Comparison of ENCODE assay signal across 8 mouse cellular contexts in genomic region chr9:62980777-62981202, GRCm38 (mm10). TPM values are rescaled to one million over a fixed set of nuclear protein-coding genes. Genes with fewer than 3 reads are reported as not detected.
A peak's percentile ranks its signal among the peaks of the same experiment; 100 is the strongest.
DNase-seq lines count a peak whose midpoint lies in the region; ATAC-seq and TF ChIP-seq lines count a peak whose summit lies in the region.

No protein-coding gene starts in this region.

- H3K4me2 ChIP-seq in CH12.LX (ENCODE audit: insufficient read depth, low read depth, poor library complexity, severe bottlenecking) = peak overlapping the region; percentile 90
- H3K4me2 ChIP-seq in forebrain, embryonic 11.5 days (ENCODE audit: low read depth, low read length, severe bottlenecking) = peak overlapping the region; percentile 80
- peak overlapping the region; percentile 79 for H3K4me2 ChIP-seq in heart, embryonic 16.5 days (ENCODE audit: low read depth, low read length)
- H3K4me2 ChIP-seq in liver, embryonic 15.5 days = peak overlapping the region; percentile 93
- peak overlapping the region; percentile 80 for H3K4me2 ChIP-seq in neural tube, embryonic 12.5 days (replicated peaks)

- TF ChIP-seq CTCF in CH12.LX (conservative IDR thresholded peaks at IDR 0.05 in 1 of 2, IDR thresholded peaks at IDR 0.05 in 1 of 2; ENCODE audit: low read depth in 2 of 2, low read length in 2 of 2) = no peak

- peak; percentile 25; the same call in 1 of the 2 replicates for TF ChIP-seq RAD21 in CH12.LX (IDR thresholded peaks at IDR 0.05; ENCODE audit: low read depth, low read length)

- DNase-seq in CH12.LX (ENCODE audit: extremely low read depth) = peak; percentile 94
- DNase-seq in c-Kit-positive CD71-positive TER-119-negative erythroid progenitor cells, embryonic 14.5 days (ENCODE audit: low read depth) = peak; percentile 86
- DNase-seq in forebrain, embryonic 11.5 days (ENCODE audit: low spot score) = peak; percentile 100
- DNase-seq in kidney, postnatal 36 days = peak; percentile 97 to 99
- peak; percentile 91 for DNase-seq in telencephalon, adult 2 months (ENCODE audit: low read depth, low spot score)

- peaks cover 0 to 34% of the 10 kb centered on the region in 2 experiments; a peak in 2 of 4 replicates for H3K4me1 ChIP-seq in CH12.LX (ENCODE audit: control insufficient read depth in 1 of 2, insufficient read depth in 2 of 2)
- no peaks in the 10 kb centered on the region; the same call in 1 of the 2 replicates for H3K4me1 ChIP-seq in forebrain, embryonic 11.5 days (replicated peaks; ENCODE audit: control insufficient read depth, insufficient read depth, low read length)
- H3K4me1 ChIP-seq in heart, embryonic 16.5 days (ENCODE audit: control insufficient read depth, insufficient read depth, low read length) = peaks cover 6% of the 10 kb centered on the region
- peaks cover 36% of the 10 kb centered on the region for H3K4me1 ChIP-seq in liver, embryonic 15.5 days (replicated peaks)
- peaks cover 6% of the 10 kb centered on the region for H3K4me1 ChIP-seq in neural tube, embryonic 12.5 days

- H3K9ac ChIP-seq in CH12.LX (ENCODE audit: insufficient read depth, low read depth) = peak overlapping the region; percentile 97
- H3K9ac ChIP-seq in forebrain, embryonic 11.5 days (ENCODE audit: low read length) = peak overlapping the region; percentile 82
- H3K9ac ChIP-seq in heart, embryonic 16.5 days (ENCODE audit: low read length) = peak overlapping the region; percentile 97
- peak overlapping the region; percentile 99 for H3K9ac ChIP-seq in liver, embryonic 15.5 days
- H3K9ac ChIP-seq in neural tube, embryonic 12.5 days = peak overlapping the region; percentile 86

- H3K27ac ChIP-seq in CH12.LX (ENCODE audit: insufficient read depth, low read depth) = peak overlapping the region; percentile 67; the same call in 1 of the 2 replicates
- peak overlapping the region; percentile 95 for H3K27ac ChIP-seq in forebrain, embryonic 11.5 days (ENCODE audit: low read depth, low read length)
- peak overlapping the region; percentile 97 for H3K27ac ChIP-seq in heart, embryonic 16.5 days (ENCODE audit: low read length)
- H3K27ac ChIP-seq in liver, embryonic 15.5 days (replicated peaks) = peak overlapping the region; percentile 93
- peak overlapping the region; percentile 97 for H3K27ac ChIP-seq in neural tube, embryonic 12.5 days

- H3K4me3 ChIP-seq in CH12.LX (replicated peaks in 1 of 3; ENCODE audit: low read depth in 2 of 3, low read length in 2 of 3, poor library complexity in 1 of 3) = peak overlapping the region; percentile 79 to 81 (median 81)
- peak overlapping the region; percentile 87 for H3K4me3 ChIP-seq in forebrain, embryonic 11.5 days (ENCODE audit: low read depth, low read length)
- H3K4me3 ChIP-seq in heart, embryonic 16.5 days (ENCODE audit: low read length) = peak overlapping the region; percentile 93
- peak overlapping the region; percentile 99 for H3K4me3 ChIP-seq in liver, embryonic 15.5 days (replicated peaks)
- peak overlapping the region; percentile 91 for H3K4me3 ChIP-seq in neural tube, embryonic 12.5 days

- in situ Hi-C loops in CH12.LX (cut with MboI; ENCODE audit: low pct_ligation_motif_present, low pct_unique_long_range_greater_than_20kb, low sequenced_read_pairs) = no loop called here

- H3K79me2 ChIP-seq in CH12.LX (replicated peaks; ENCODE audit: control insufficient read depth, extremely low read depth, insufficient read depth, poor library complexity, severe bottlenecking) = peaks cover 34% of the 10 kb centered on the region

- dilution Hi-C loops in CH12.LX (cut with MboI; ENCODE audit: extremely low pct_ligation_motif_present, extremely low pct_unique_long_range_greater_than_20kb, low sequenced_read_pairs) = no loop called here

- no peaks in the 10 kb centered on the region for H3K36me3 ChIP-seq in CH12.LX (replicated peaks in 1 of 2; ENCODE audit: control insufficient read depth in 1 of 2, insufficient read depth in 1 of 2, low read length in 1 of 2)
- H3K36me3 ChIP-seq in forebrain, embryonic 11.5 days (ENCODE audit: control insufficient read depth, insufficient read depth, low read length) = no peaks in the 10 kb centered on the region
- H3K36me3 ChIP-seq in heart, embryonic 16.5 days (ENCODE audit: control insufficient read depth, insufficient read depth) = no peaks in the 10 kb centered on the region
- H3K36me3 ChIP-seq in liver, embryonic 15.5 days (replicated peaks) = no peaks in the 10 kb centered on the region; the same call in 1 of the 2 replicates
- H3K36me3 ChIP-seq in neural tube, embryonic 12.5 days = no peaks in the 10 kb centered on the region

- H3K9me3 ChIP-seq in CH12.LX (replicated peaks; ENCODE audit: low read length) = no peaks in the 10 kb centered on the region
- no peaks in the 10 kb centered on the region for H3K9me3 ChIP-seq in forebrain, embryonic 11.5 days (ENCODE audit: control insufficient read depth, low read length)
- H3K9me3 ChIP-seq in heart, embryonic 16.5 days (replicated peaks; ENCODE audit: control insufficient read depth, low read length) = no peaks in the 10 kb centered on the region; the same call in 1 of the 2 replicates
- H3K9me3 ChIP-seq in liver, embryonic 15.5 days (replicated peaks) = no peaks in the 10 kb centered on the region
- no peaks in the 10 kb centered on the region for H3K9me3 ChIP-seq in neural tube, embryonic 12.5 days

- under 1% methylated on average over 38 of the region's 38 CpGs for WGBS in forebrain, embryonic 11.5 days
- WGBS in heart, embryonic 16.5 days = under 1% methylated on average over 38 of the region's 38 CpGs
- 0% methylated on average over 38 of the region's 38 CpGs for WGBS in liver, embryonic 15.5 days (ENCODE audit: insufficient replicate concordance)
- WGBS in neural tube, embryonic 12.5 days = under 1% methylated on average over 38 of the region's 38 CpGs

- no peaks in the 10 kb centered on the region for H3K27me3 ChIP-seq in CH12.LX (replicated peaks)
- no peaks in the 10 kb centered on the region for H3K27me3 ChIP-seq in forebrain, embryonic 11.5 days (ENCODE audit: control insufficient read depth, insufficient read depth, low read length)
- no peaks in the 10 kb centered on the region for H3K27me3 ChIP-seq in heart, embryonic 16.5 days (ENCODE audit: control insufficient read depth, insufficient read depth, low read length)
- no peaks in the 10 kb centered on the region for H3K27me3 ChIP-seq in liver, embryonic 15.5 days
- H3K27me3 ChIP-seq in neural tube, embryonic 12.5 days (replicated peaks) = no peaks in the 10 kb centered on the region

- TF ChIP-seq POLR2A in CH12.LX (IDR thresholded peaks at IDR 0.05; ENCODE audit: low read depth, low read length) = peak; percentile 87

- no peak for TF ChIP-seq EP300 in CH12.LX (IDR thresholded peaks at IDR 0.05; ENCODE audit: low read length)

- peak; percentile 94 for ATAC-seq in forebrain, embryonic 11.5 days (replicated peaks; ENCODE audit: low FRiP score)
- peak; percentile 97 for ATAC-seq in heart, embryonic 16.5 days (replicated peaks; ENCODE audit: extremely low read depth, insufficient read depth, low FRiP score)
- peak; percentile 94 for ATAC-seq in liver, embryonic 15.5 days (ENCODE audit: insufficient read depth)
- ATAC-seq in neural tube, embryonic 12.5 days (ENCODE audit: low FRiP score, low read depth) = peak; percentile 94

TF ChIP-seq in CH12.LX, 34 proteins besides CTCF, POLR2A, EP300 and RAD21 (continues in another document):
- TF ChIP-seq GABPA (IDR thresholded peaks at IDR 0.05; ENCODE audit: insufficient replicate concordance, low read depth, low read length) = no peak
- no peak for TF ChIP-seq MYC (IDR thresholded peaks at IDR 0.05; ENCODE audit: low read depth, low read length)
- peak; percentile 86 for TF ChIP-seq NRF1 (IDR thresholded peaks at IDR 0.05; ENCODE audit: low read depth, low read length)
- no peak for TF ChIP-seq JUND (conservative IDR thresholded peaks at IDR 0.05; ENCODE audit: low read depth, low read length)
- TF ChIP-seq MEF2A (IDR thresholded peaks at IDR 0.05; ENCODE audit: borderline replicate concordance, low read depth, low read length) = 0 out of 2 replicates have a peak, but pooled peaks have one; percentile 45
- TF ChIP-seq SMC3 (IDR thresholded peaks at IDR 0.05; ENCODE audit: low read depth, low read length) = peak; percentile 28
- no peak for TF ChIP-seq USF2 (conservative IDR thresholded peaks at IDR 0.05; ENCODE audit: low read depth, low read length)
- TF ChIP-seq ZC3H11A (IDR thresholded peaks at IDR 0.05; ENCODE audit: low read depth, low read length) = no peak
- TF ChIP-seq MAX (IDR thresholded peaks at IDR 0.05; ENCODE audit: low read length) = 0 out of 2 replicates have a peak, but pooled peaks have one; percentile 43
- TF ChIP-seq IRF4 (IDR thresholded peaks at IDR 0.05; ENCODE audit: low read depth, low read length) = peak; percentile 68
- TF ChIP-seq MXI1 (IDR thresholded peaks at IDR 0.05; ENCODE audit: low read depth, low read length) = peak; percentile 66; the same call in 1 of the 2 replicates
- TF ChIP-seq BHLHE40 (IDR thresholded peaks at IDR 0.05; ENCODE audit: low read depth, low read length) = peak; percentile 73
- peak; percentile 80; the same call in 1 of the 2 replicates for TF ChIP-seq TCF12 (IDR thresholded peaks at IDR 0.05; ENCODE audit: low read depth, low read length)
- peak; percentile 43; the same call in 1 of the 2 replicates for TF ChIP-seq ETS1 (conservative IDR thresholded peaks at IDR 0.05; ENCODE audit: low read depth, low read length)
- TF ChIP-seq HCFC1 (IDR thresholded peaks at IDR 0.05; ENCODE audit: low read depth, low read length) = peak; percentile 51
- TF ChIP-seq E2F4 (IDR thresholded peaks at IDR 0.05; ENCODE audit: insufficient replicate concordance, low read depth, low read length) = peak; percentile 87; the same call in 1 of the 2 replicates
- no peak for TF ChIP-seq USF1 (IDR thresholded peaks at IDR 0.05; ENCODE audit: low read depth, low read length)
- peak; percentile 73 for TF ChIP-seq TBP (conservative IDR thresholded peaks at IDR 0.05; ENCODE audit: low read depth, low read length)
- no peak for TF ChIP-seq UBTF (IDR thresholded peaks at IDR 0.05; ENCODE audit: low read depth, low read length)
- TF ChIP-seq CHD1 (IDR thresholded peaks at IDR 0.05; ENCODE audit: low read depth, low read length) = no peak
- TF ChIP-seq JUN (IDR thresholded peaks at IDR 0.05; ENCODE audit: insufficient read depth, low read depth, low read length) = no peak
- no peak for TF ChIP-seq KAT2A (IDR thresholded peaks at IDR 0.05; ENCODE audit: insufficient replicate concordance, low read length)

RNA-seq across cellular contexts. Expression of gene Pias1, which starts 6.9 kb away (rescaled TPM):
- total RNA-seq in CH12.LX (2012; rRNA removed) = 8.0 and 9.0 TPM in 2 replicates
- total RNA-seq in CH12.LX (2014; rRNA removed) = 11.4 and 11.9 TPM in 2 replicates
- polyA plus RNA-seq in CH12.LX (2012; ENCODE audit: insufficient read length, low read depth) = 18.1 and 22.7 TPM in 2 replicates
- polyA plus RNA-seq in forebrain, embryonic 11.5 days (2014; fragmentation: Nextera tagmentation; extraction: Ambion mirVana) = 60.0 and 63.2 TPM in 2 replicates
- 42.0 and 44.1 TPM in 2 replicates for polyA plus RNA-seq in heart, embryonic 16.5 days (2015; fragmentation: Nextera tagmentation; extraction: Ambion mirVana)
- 25.3 and 29.4 TPM in 2 replicates for polyA plus RNA-seq in liver, embryonic 15.5 days (2015; fragmentation: Nextera tagmentation; extraction: Ambion mirVana)
- 56.5 and 64.5 TPM in 2 replicates for polyA plus RNA-seq in neural tube, embryonic 12.5 days (2016; fragmentation: Nextera tagmentation; extraction: Ambion mirVana)

Comparison
In these comparisons a context has a peak if more than half of its experiments do, and no peak if none do; other contexts are left out.
1. Peak in every context shown above with its lines: DNase-seq, ATAC-seq, H3K4me3 ChIP-seq and H3K27ac ChIP-seq.